Mouse (Mus musculus) hindbrain, embryonic 12.5 days (tissue): Measurements from ENCODE around the gene Spag4. TPM values are rescaled to one million over a fixed set of nuclear protein-coding genes. Genes with fewer than 3 reads are reported as not detected.

Experiments
- ATAC-seq: fragments of 200-750 bp; cut with Nextera tagmentation; 2 replicates; pipeline ENCODE4 v1.8.0; 2017; ENCODE audit warnings: moderate TSS enrichment; ENCODE audit not compliant: low FRiP score
- H3K27ac ChIP-seq: fragments of 300-500 bp; sonication (generic); 2 replicates; pipeline ENCODE4 v1.5.1; 2016; ENCODE audit warnings: mild to moderate bottlenecking
- H3K27me3 ChIP-seq: fragments of 300-500 bp; sonication (generic); 2 replicates; pipeline ENCODE4 v1.6.1; 2016; ENCODE audit warnings: mild to moderate bottlenecking
- H3K36me3 ChIP-seq: fragments of 300-500 bp; sonication (generic); 2 replicates; pipeline ENCODE4 v1.6.1; 2016; ENCODE audit warnings: mild to moderate bottlenecking
- H3K4me1 ChIP-seq: fragments of 300-500 bp; sonication (generic); 2 replicates; pipeline ENCODE4 v1.6.1; 2016
- H3K4me2 ChIP-seq: fragments of 300-500 bp; sonication (generic); replicated peaks from 2 replicates; pipeline ENCODE4 v1.6.1; 2016; ENCODE audit warnings: mild to moderate bottlenecking
- H3K4me3 ChIP-seq: fragments of 300-500 bp; sonication (generic); 2 replicates; pipeline ENCODE4 v1.5.1; 2016; ENCODE audit warnings: mild to moderate bottlenecking
- H3K9ac ChIP-seq: fragments of 300-500 bp; sonication (generic); 2 replicates; pipeline ENCODE4 v1.6.1; 2016; ENCODE audit warnings: mild to moderate bottlenecking, moderate library complexity
- H3K9me3 ChIP-seq: fragments of 300-500 bp; sonication (generic); replicated peaks from 2 replicates; pipeline ENCODE4 v1.6.1; 2016; ENCODE audit warnings: mild to moderate bottlenecking
- WGBS: fragments of 180-500 bp; shearing (Covaris S2); methylation state at CpG from one replicate; pipeline ENCODE4 v1.1.7; 2016; 5-methylcytosine and 5-hydroxymethylcytosine counted together
- polyA plus RNA-seq: library from polyadenylated mRNA; unstranded; fragments of >200 nt; fragmentation: Nextera tagmentation; extraction: Ambion mirVana; gene quantifications from 2 replicates; pipeline ENCODE4 v1.2.1, GENCODE M21; 2016

Gene Spag4
- polyA plus RNA-seq = 7.5 and 7.9 TPM in 2 replicates

- H3K9me3 ChIP-seq = no peaks in the 10 kb centered on the region
- H3K4me3 ChIP-seq = peak within 1 kb of the TSS; percentile 61
- H3K27ac ChIP-seq = peak within 1 kb of the TSS; percentile 83
- H3K27me3 ChIP-seq = no peaks in the 10 kb centered on the region
- peaks cover 15% of the 10 kb centered on the region for H3K4me1 ChIP-seq
- peak within 1 kb of the TSS; percentile 75 for H3K4me2 ChIP-seq
- H3K36me3 ChIP-seq = peaks cover 31% of the 10 kb centered on the region
- peak; percentile 80 for ATAC-seq
- peak within 1 kb of the TSS; percentile 74 for H3K9ac ChIP-seq
- WGBS = under 1% methylated on average over 66 of the region's 81 CpGs
Observed at GRCm38 (mm10) chr2:156065099-156066041, at the start of gene Spag4. Spag4 (plus strand) TSS chr2:156065175.

GRCm38 (mm10) chr2:156018106-156018505 lies 46.9 kb upstream of the Spag4 start:
- H3K36me3 ChIP-seq = peaks cover 69% of the 10 kb centered on the region

GRCm38 (mm10) chr2:156021219-156021618 lies 43.8 kb upstream of the Spag4 start:
- no peaks in the 10 kb centered on the region for H3K4me1 ChIP-seq
- 96% methylated on average over 8 of the region's 8 CpGs for WGBS
- H3K9me3 ChIP-seq = no peaks in the 10 kb centered on the region
- no peak overlapping the region for H3K27ac ChIP-seq
- no peak overlapping the region for H3K4me2 ChIP-seq
- H3K4me3 ChIP-seq = no peak overlapping the region
- no peaks in the 10 kb centered on the region for H3K27me3 ChIP-seq
- ATAC-seq = no peak
- peaks cover 38% of the 10 kb centered on the region for H3K36me3 ChIP-seq
- no peak overlapping the region for H3K9ac ChIP-seq

More at GRCm38 (mm10) chr2:156018106-156018505, 46.9 kb upstream of the Spag4 start:
- Histone ChIP-seq H3K9me3 (no peaks in the 10 kb centered on the region), H3K4me2 (no peak overlapping the region), H3K27ac (no peak overlapping the region), H3K4me3 (no peak overlapping the region), H3K9ac (no peak overlapping the region), H3K27me3 (no peaks in the 10 kb centered on the region), H3K4me1 (no peaks in the 10 kb centered on the region)
- whole genome bisulfite sequencing = 89% methylated on average over 3 of the region's 3 CpGs
- no peak for ATAC-seq

GRCm38 (mm10) chr2:156021765-156022164 lies 43.2 kb upstream of the Spag4 start:
- Histone ChIP-seq H3K4me3 (no peak overlapping the region), H3K9me3 (no peaks in the 10 kb centered on the region), H3K4me2 (no peak overlapping the region), H3K36me3 (peaks cover 32% of the 10 kb centered on the region), H3K4me1 (no peaks in the 10 kb centered on the region), H3K27me3 (no peaks in the 10 kb centered on the region), H3K9ac (no peak overlapping the region), H3K27ac (no peak overlapping the region)
- no peak for ATAC-seq
- 87% methylated on average over 2 of the region's 2 CpGs for WGBS

GRCm38 (mm10) chr2:156025482-156025881 lies 39.5 kb upstream of the Spag4 start:
- H3K27me3 ChIP-seq = no peaks in the 10 kb centered on the region
- H3K36me3 ChIP-seq = no peaks in the 10 kb centered on the region
- H3K27ac ChIP-seq = no peak overlapping the region
- ATAC-seq = no peak
- H3K4me2 ChIP-seq = no peak overlapping the region
- H3K4me3 ChIP-seq = no peak overlapping the region
- no peaks in the 10 kb centered on the region for H3K9me3 ChIP-seq
- no peak overlapping the region for H3K9ac ChIP-seq
- no peaks in the 10 kb centered on the region for H3K4me1 ChIP-seq

- Histone ChIP-seq H3K27ac (no peak overlapping the region), H3K9ac (no peak overlapping the region), H3K4me1 (no peaks in the 10 kb centered on the region), H3K4me3 (no peak overlapping the region), H3K9me3 (no peaks in the 10 kb centered on the region), H3K4me2 (no peak overlapping the region), H3K36me3 (no peaks in the 10 kb centered on the region), H3K27me3 (peaks cover 2% of the 10 kb centered on the region; the same call in 1 of the 2 replicates)
- 88% methylated on average over 3 of the region's 3 CpGs for WGBS
- ATAC-seq = no peak
Observed at GRCm38 (mm10) chr2:156039390-156039789, 25.6 kb upstream of the Spag4 start.

- no peaks in the 10 kb centered on the region for H3K36me3 ChIP-seq
- H3K27ac ChIP-seq = no peak overlapping the region
- no peaks in the 10 kb centered on the region for H3K4me1 ChIP-seq
- WGBS = 81% methylated on average over 8 of the region's 8 CpGs
- no peak overlapping the region for H3K4me3 ChIP-seq
- no peak for ATAC-seq
- no peaks in the 10 kb centered on the region for H3K9me3 ChIP-seq
- H3K4me2 ChIP-seq = no peak overlapping the region
- H3K9ac ChIP-seq = no peak overlapping the region
- peaks cover 3% of the 10 kb centered on the region for H3K27me3 ChIP-seq
Observed at GRCm38 (mm10) chr2:156042903-156043302, 22.1 kb upstream of the Spag4 start.

GRCm38 (mm10) chr2:156047929-156048328 lies 17.0 kb upstream of the Spag4 start:
- no peaks in the 10 kb centered on the region for H3K36me3 ChIP-seq
- peak overlapping the region; percentile 2; the same call in 1 of the 2 replicates for H3K4me3 ChIP-seq
- H3K4me2 ChIP-seq = peak overlapping the region; percentile 27; the same call in 1 of the 2 replicates
- H3K9ac ChIP-seq = no peak overlapping the region
- no peaks in the 10 kb centered on the region for H3K4me1 ChIP-seq
- H3K9me3 ChIP-seq = no peaks in the 10 kb centered on the region
- ATAC-seq = no peak
- H3K27ac ChIP-seq = no peak overlapping the region
- peaks cover 11% of the 10 kb centered on the region for H3K27me3 ChIP-seq
- WGBS = 7% methylated on average over 19 of the region's 19 CpGs

GRCm38 (mm10) chr2:156052816-156053215 lies 12.2 kb upstream of the Spag4 start, which contains the start of gene Fer1l4:
Fer1l4 (minus strand) TSS chr2:156052947.
- H3K4me1 ChIP-seq = no peaks in the 10 kb centered on the region
- no peak for ATAC-seq
- no peaks in the 10 kb centered on the region for H3K9me3 ChIP-seq
- H3K9ac ChIP-seq = no peak within 1 kb of the TSS
- H3K27me3 ChIP-seq = peaks cover 9% of the 10 kb centered on the region
- H3K4me2 ChIP-seq = no peak within 1 kb of the TSS
- H3K36me3 ChIP-seq = no peaks in the 10 kb centered on the region
- WGBS = 86% methylated on average over 9 of the region's 9 CpGs
- H3K4me3 ChIP-seq = no peak within 1 kb of the TSS
- no peak within 1 kb of the TSS for H3K27ac ChIP-seq

- 29% methylated on average over 10 of the region's 10 CpGs for WGBS
- H3K4me3 ChIP-seq = peak overlapping the region; percentile 61
Observed at GRCm38 (mm10) chr2:156066126-156066525, 1.2 kb downstream of the Spag4 start.

GRCm38 (mm10) chr2:156067916-156068315 lies 2.9 kb downstream of the Spag4 start:
- Histone ChIP-seq H3K4me2 (no peak overlapping the region), H3K27me3 (no peaks in the 10 kb centered on the region), H3K9ac (no peak overlapping the region), H3K27ac (no peak overlapping the region), H3K36me3 (peaks cover 53% of the 10 kb centered on the region), H3K4me3 (no peak overlapping the region), H3K9me3 (no peaks in the 10 kb centered on the region), H3K4me1 (peaks cover 15% of the 10 kb centered on the region)
- ATAC-seq = no peak
- 93% methylated on average over 10 of the region's 10 CpGs for WGBS

More at GRCm38 (mm10) chr2:156066126-156066525, 1.2 kb downstream of the Spag4 start:
- H3K4me2 ChIP-seq = peak overlapping the region; percentile 75
- H3K9ac ChIP-seq = peak overlapping the region; percentile 74
- peaks cover 15% of the 10 kb centered on the region for H3K4me1 ChIP-seq
- no peak overlapping the region for H3K27ac ChIP-seq
- H3K9me3 ChIP-seq = no peaks in the 10 kb centered on the region
- peak; percentile 7 for ATAC-seq
- peaks cover 36% of the 10 kb centered on the region for H3K36me3 ChIP-seq
- H3K27me3 ChIP-seq = no peaks in the 10 kb centered on the region

GRCm38 (mm10) chr2:156071236-156071635 lies 6.3 kb downstream of the Spag4 start:
- WGBS = 95% methylated on average over 10 of the region's 10 CpGs
- Histone ChIP-seq H3K36me3 (peaks cover 83% of the 10 kb centered on the region), H3K4me1 (peaks cover 10% of the 10 kb centered on the region)

More at GRCm38 (mm10) chr2:156071236-156071635, 6.3 kb downstream of the Spag4 start:
- no peak for ATAC-seq
- no peak overlapping the region for H3K9ac ChIP-seq
- H3K27me3 ChIP-seq = no peaks in the 10 kb centered on the region
- no peaks in the 10 kb centered on the region for H3K9me3 ChIP-seq
- H3K4me3 ChIP-seq = no peak overlapping the region
- H3K27ac ChIP-seq = no peak overlapping the region
- no peak overlapping the region for H3K4me2 ChIP-seq
